Mouse (Mus musculus): Measurements from ENCODE around the gene Hoxd13. TPM values are rescaled to one million over a fixed set of nuclear protein-coding genes. Genes with fewer than 3 reads are reported as not detected.
A peak's percentile ranks its signal among the peaks of the same experiment; 100 is the strongest.

Hoxd13 gene
- polyA plus RNA-seq, 1 experiment from 2014 or later: not detected

DNA sequence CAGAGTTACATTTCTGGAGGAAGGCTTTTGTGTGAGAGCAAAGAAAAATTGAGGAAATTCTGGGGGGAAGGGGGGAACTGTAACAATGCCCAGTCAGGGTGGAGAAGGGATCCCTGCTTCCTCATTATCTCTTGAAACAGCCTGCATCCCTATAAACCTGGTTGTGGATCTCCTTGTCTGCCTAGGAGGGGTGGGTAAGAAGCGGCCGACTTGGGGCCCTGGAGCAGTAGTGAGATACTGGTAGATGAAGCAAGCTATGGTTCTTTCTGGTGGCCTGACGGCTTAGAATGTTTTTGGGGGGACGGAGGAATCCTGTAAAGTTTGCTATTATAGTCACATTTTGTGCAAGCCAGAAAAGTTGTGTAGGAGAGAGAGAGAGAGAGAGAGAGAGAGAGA lies 25.3 kb downstream of the Hoxd13 start:
- Histone ChIP-seq H3K4me1 (ENCODE audit: control insufficient read depth in 2 of 2, insufficient read depth in 2 of 2, low read length in 2 of 2) (peaks cover 0 to 7% of the 10 kb centered on the region in 2 experiments; a peak in 2 of 4 replicates), H3K9me3 (ENCODE audit: control insufficient read depth, low read length) (no peaks in the 10 kb centered on the region), H3K4me3 (ENCODE audit: control insufficient read depth in 1 of 2, insufficient read depth in 1 of 2, low read depth in 1 of 2, low read length in 2 of 2) (no peak overlapping the region), H3K9ac (ENCODE audit: low read length) (no peak overlapping the region), H3K36me3 (ENCODE audit: control insufficient read depth, insufficient read depth, low read length) (no peaks in the 10 kb centered on the region), H3K27me3 (ENCODE audit: control insufficient read depth, insufficient read depth, low read length) (peaks cover 99% of the 10 kb centered on the region), H3K4me2 (ENCODE audit: low read length) (no peak overlapping the region), H3K27ac (replicated peaks in 1 of 2; ENCODE audit: control insufficient read depth in 1 of 2, insufficient read depth in 1 of 2, low read depth in 2 of 2, low read length in 2 of 2) (no peak overlapping the region)
- 12% methylated on average over 4 of the region's 4 CpGs for WGBS
- no peak for ATAC-seq (ENCODE audit: insufficient number of reproducible peaks, insufficient read depth, low FRiP score, low read depth)

DNA sequence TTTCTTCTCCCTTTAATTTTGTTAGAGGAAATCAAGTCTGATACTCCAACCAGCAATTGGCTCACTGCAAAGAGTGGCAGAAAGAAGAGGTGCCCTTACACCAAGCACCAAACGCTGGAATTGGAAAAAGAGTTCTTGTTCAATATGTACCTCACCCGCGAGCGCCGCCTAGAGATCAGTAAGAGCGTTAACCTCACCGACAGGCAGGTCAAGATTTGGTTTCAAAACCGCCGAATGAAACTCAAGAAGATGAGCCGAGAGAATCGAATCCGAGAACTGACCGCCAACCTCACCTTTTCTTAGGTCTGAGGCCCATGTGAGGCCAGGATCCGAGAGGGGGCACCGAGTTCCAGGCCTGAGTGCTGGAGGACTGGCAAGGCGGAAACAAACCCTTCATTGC lies 26.0 kb downstream of the Hoxd13 start:
- Histone ChIP-seq H3K9me3 (ENCODE audit: control insufficient read depth, low read length) (no peaks in the 10 kb centered on the region), H3K4me1 (ENCODE audit: control insufficient read depth in 2 of 2, insufficient read depth in 2 of 2, low read length in 2 of 2) (peaks cover 0 to 7% of the 10 kb centered on the region in 2 experiments; a peak in 2 of 4 replicates), H3K9ac (ENCODE audit: low read length) (no peak overlapping the region), H3K36me3 (ENCODE audit: control insufficient read depth, insufficient read depth, low read length) (no peaks in the 10 kb centered on the region), H3K27ac (replicated peaks in 1 of 2; ENCODE audit: control insufficient read depth in 1 of 2, insufficient read depth in 1 of 2, low read depth in 2 of 2, low read length in 2 of 2) (no peak overlapping the region), H3K4me2 (ENCODE audit: low read length) (no peak overlapping the region), H3K4me3 (ENCODE audit: control insufficient read depth in 1 of 2, insufficient read depth in 1 of 2, low read depth in 1 of 2, low read length in 2 of 2) (no peak overlapping the region), H3K27me3 (ENCODE audit: control insufficient read depth, insufficient read depth, low read length) (peaks cover 99% of the 10 kb centered on the region)
- WGBS: 3% methylated on average over 16 of the region's 16 CpGs
- ATAC-seq (ENCODE audit: insufficient number of reproducible peaks, insufficient read depth, low FRiP score, low read depth): no peak

DNA sequence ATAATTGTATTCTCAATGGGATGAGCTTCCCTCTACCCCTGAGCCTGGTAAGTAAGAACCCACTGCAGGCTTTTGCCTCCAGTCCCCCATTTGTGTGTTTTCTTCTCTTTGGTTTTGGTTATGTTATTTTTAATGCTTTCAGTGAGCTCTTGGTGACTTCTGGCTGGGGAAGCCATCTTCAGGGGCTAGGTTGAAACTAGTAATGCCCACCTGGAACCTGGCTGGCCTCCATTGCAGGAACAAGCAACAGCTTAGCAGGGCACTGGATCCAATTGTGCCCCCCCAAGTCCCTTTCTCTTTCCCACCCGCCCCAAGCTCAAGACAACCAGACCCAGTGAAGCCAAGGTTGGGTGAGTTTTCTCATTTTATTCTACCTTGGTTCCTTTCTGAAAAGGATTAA lies 27.3 kb downstream of the Hoxd13 start:
- Histone ChIP-seq H3K4me3 (ENCODE audit: control insufficient read depth in 1 of 2, insufficient read depth in 1 of 2, low read depth in 1 of 2, low read length in 2 of 2) (no peak overlapping the region), H3K4me1 (ENCODE audit: control insufficient read depth in 2 of 2, insufficient read depth in 2 of 2, low read length in 2 of 2) (peaks cover 0 to 7% of the 10 kb centered on the region in 2 experiments; a peak in 2 of 4 replicates), H3K9me3 (ENCODE audit: control insufficient read depth, low read length) (no peaks in the 10 kb centered on the region), H3K27ac (replicated peaks in 1 of 2; ENCODE audit: control insufficient read depth in 1 of 2, insufficient read depth in 1 of 2, low read depth in 2 of 2, low read length in 2 of 2) (no peak overlapping the region), H3K36me3 (ENCODE audit: control insufficient read depth, insufficient read depth, low read length) (no peaks in the 10 kb centered on the region), H3K27me3 (ENCODE audit: control insufficient read depth, insufficient read depth, low read length) (peaks cover 100% of the 10 kb centered on the region), H3K9ac (ENCODE audit: low read length) (no peak overlapping the region), H3K4me2 (ENCODE audit: low read length) (no peak overlapping the region)
- no peak for ATAC-seq (ENCODE audit: insufficient number of reproducible peaks, insufficient read depth, low FRiP score, low read depth)
- WGBS: 4% methylated on average over 1 of the region's 1 CpGs

DNA sequence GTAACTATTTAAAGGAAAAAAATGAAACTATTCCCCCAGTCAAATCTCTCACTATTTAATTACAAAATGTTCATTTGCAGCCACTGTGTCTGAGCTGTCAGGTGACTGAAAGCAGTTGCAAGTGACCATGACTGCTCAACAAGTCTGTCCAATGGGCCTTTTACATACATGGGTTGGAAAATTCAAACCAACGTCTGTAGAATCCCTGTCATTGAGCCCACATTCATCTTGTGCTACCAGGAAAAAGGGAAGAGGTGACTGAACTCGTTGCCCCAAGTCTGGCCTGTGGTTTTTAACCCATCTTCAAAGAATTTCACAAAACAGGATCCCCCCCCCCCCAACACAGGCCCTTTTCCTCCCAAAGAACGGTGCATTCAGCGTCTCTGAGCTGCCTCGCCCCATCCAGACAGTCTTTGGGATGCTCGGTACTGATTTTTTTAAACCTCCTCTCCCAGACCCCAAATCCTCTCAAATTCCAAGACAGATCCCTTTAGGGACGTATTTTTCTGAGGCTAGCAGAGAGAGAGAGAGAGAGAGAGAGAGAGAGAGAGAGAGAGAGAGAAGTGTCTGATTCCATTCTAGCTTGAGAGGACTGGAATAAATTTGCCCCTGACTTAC lies 27.8 kb downstream of the Hoxd13 start:
- peaks cover 0 to 7% of the 10 kb centered on the region in 2 experiments; a peak in 2 of 4 replicates for H3K4me1 ChIP-seq (ENCODE audit: control insufficient read depth in 2 of 2, insufficient read depth in 2 of 2, low read length in 2 of 2)
- no peak overlapping the region for H3K9ac ChIP-seq (ENCODE audit: low read length)
- no peak for ATAC-seq (ENCODE audit: insufficient number of reproducible peaks, insufficient read depth, low FRiP score, low read depth)
- no peak overlapping the region for H3K27ac ChIP-seq (replicated peaks in 1 of 2; ENCODE audit: control insufficient read depth in 1 of 2, insufficient read depth in 1 of 2, low read depth in 2 of 2, low read length in 2 of 2)
- WGBS: 4% methylated on average over 7 of the region's 7 CpGs
- H3K4me3 ChIP-seq (ENCODE audit: control insufficient read depth in 1 of 2, insufficient read depth in 1 of 2, low read depth in 1 of 2, low read length in 2 of 2): no peak overlapping the region
- H3K27me3 ChIP-seq (ENCODE audit: control insufficient read depth, insufficient read depth, low read length): peaks cover 100% of the 10 kb centered on the region
- H3K9me3 ChIP-seq (ENCODE audit: control insufficient read depth, low read length): no peaks in the 10 kb centered on the region
- no peaks in the 10 kb centered on the region for H3K36me3 ChIP-seq (ENCODE audit: control insufficient read depth, insufficient read depth, low read length)
- no peak overlapping the region for H3K4me2 ChIP-seq (ENCODE audit: low read length)

DNA sequence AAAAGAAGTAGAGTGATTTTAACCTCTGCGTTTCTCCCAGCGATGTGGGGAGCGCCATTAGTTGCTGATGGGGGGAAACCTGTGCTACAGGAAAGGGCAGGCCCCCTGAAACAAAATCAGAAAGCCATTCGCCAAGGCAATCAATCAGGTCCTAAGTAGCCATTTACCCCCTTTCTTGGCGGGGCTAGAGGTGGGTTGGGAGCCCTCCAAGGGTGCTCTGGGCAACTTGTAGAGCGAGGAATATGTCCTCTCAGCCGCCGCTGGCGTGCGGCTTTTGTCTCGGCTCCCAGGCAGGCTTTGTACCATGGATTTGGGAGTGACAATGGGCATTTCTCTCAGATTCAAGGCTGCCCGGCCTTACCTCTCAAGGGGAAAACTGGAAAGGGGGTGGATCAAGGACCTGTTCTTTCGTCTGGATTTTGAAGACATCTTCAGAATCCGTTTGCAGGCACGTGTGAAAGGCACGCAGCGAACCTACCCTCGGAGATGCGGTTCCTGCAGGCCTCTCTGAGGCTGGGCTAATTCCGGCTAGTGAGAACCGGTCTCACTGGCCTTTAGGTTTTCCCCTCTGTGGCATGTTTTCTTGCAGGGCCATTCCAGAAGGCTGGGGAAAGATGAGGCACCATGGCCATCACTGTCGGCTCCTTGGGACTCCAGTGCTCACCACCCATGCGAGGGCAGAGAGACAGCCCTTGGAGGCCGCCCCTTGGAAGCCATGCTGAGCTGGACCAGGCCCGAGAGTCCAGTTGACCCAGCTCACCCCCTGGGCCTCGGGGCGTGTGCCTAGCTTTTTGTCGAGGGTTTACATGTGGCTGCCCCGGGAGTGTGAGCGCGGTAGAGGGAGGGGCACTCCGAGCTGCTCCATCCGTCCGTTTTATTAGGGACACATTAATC lies 28.6 kb downstream of the Hoxd13 start:
- ATAC-seq (ENCODE audit: insufficient number of reproducible peaks, insufficient read depth, low FRiP score, low read depth): no peak
- H3K4me3 ChIP-seq (ENCODE audit: control insufficient read depth in 1 of 2, insufficient read depth in 1 of 2, low read depth in 1 of 2, low read length in 2 of 2): no peak overlapping the region
- H3K27me3 ChIP-seq (ENCODE audit: control insufficient read depth, insufficient read depth, low read length): peaks cover 100% of the 10 kb centered on the region
- no peak overlapping the region for H3K9ac ChIP-seq (ENCODE audit: low read length)
- no peaks in the 10 kb centered on the region for H3K36me3 ChIP-seq (ENCODE audit: control insufficient read depth, insufficient read depth, low read length)
- no peaks in the 10 kb centered on the region for H3K9me3 ChIP-seq (ENCODE audit: control insufficient read depth, low read length)
- H3K4me1 ChIP-seq (ENCODE audit: control insufficient read depth in 2 of 2, insufficient read depth in 2 of 2, low read length in 2 of 2): peaks cover 0 to 7% of the 10 kb centered on the region in 2 experiments; a peak in 2 of 4 replicates
- no peak overlapping the region for H3K27ac ChIP-seq (replicated peaks in 1 of 2; ENCODE audit: control insufficient read depth in 1 of 2, insufficient read depth in 1 of 2, low read depth in 2 of 2, low read length in 2 of 2)
- whole genome bisulfite sequencing: 3% methylated on average over 34 of the region's 34 CpGs
- H3K4me2 ChIP-seq (ENCODE audit: low read length): no peak overlapping the region

DNA sequence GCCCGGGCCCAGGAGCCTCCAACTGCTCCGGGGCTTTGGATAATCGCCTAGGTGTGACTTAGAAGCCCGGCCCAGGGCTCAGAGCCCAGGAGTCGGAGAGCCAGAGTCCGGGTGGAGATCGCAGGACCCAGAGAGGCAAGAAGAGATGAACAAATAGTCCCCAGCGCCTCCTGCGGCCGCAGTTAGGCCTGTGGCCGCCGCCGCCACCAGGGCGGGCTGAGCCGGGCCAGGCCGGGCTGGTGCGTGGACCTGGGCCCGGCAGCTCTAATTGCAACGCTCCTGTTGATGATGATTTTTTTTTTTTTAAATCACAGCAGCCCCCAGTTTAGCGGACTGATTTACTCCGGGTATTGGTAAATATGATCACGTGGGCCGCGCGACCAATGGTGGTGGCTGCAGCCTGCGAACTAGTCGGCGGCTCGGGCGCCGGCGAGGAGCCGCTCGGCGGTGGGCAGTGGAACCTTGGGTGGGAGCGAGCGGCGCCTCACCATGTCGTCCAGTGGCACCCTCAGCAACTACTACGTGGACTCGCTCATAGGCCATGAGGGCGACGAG lies 29.5 kb downstream of the Hoxd13 start, which contains the start of gene Hoxd9:
Gene Hoxd9 (plus strand): TSS at position 161 of the 555 bp plus-strand sequence.
- H3K36me3 ChIP-seq (ENCODE audit: control insufficient read depth, insufficient read depth, low read length): no peaks in the 10 kb centered on the region
- H3K27ac ChIP-seq (replicated peaks in 1 of 2; ENCODE audit: control insufficient read depth in 1 of 2, insufficient read depth in 1 of 2, low read depth in 2 of 2, low read length in 2 of 2): no peak within 1 kb of the TSS
- H3K27me3 ChIP-seq (ENCODE audit: control insufficient read depth, insufficient read depth, low read length): peaks cover 99% of the 10 kb centered on the region
- peak within 1 kb of the TSS; percentile 69 for H3K4me2 ChIP-seq (ENCODE audit: low read length)
- no peak; the same call in 1 of the 2 replicates for ATAC-seq (ENCODE audit: insufficient number of reproducible peaks, insufficient read depth, low FRiP score, low read depth)
- under 1% methylated on average over 43 of the region's 43 CpGs for WGBS
- H3K9me3 ChIP-seq (ENCODE audit: control insufficient read depth, low read length): no peaks in the 10 kb centered on the region
- peaks cover 0 to 7% of the 10 kb centered on the region in 2 experiments; a peak in 2 of 4 replicates for H3K4me1 ChIP-seq (ENCODE audit: control insufficient read depth in 2 of 2, insufficient read depth in 2 of 2, low read length in 2 of 2)
- peak within 1 kb of the TSS; percentile 31 to 42 for H3K4me3 ChIP-seq (ENCODE audit: control insufficient read depth in 1 of 2, insufficient read depth in 1 of 2, low read depth in 1 of 2, low read length in 2 of 2)
- H3K9ac ChIP-seq (ENCODE audit: low read length): no peak within 1 kb of the TSS

DNA sequence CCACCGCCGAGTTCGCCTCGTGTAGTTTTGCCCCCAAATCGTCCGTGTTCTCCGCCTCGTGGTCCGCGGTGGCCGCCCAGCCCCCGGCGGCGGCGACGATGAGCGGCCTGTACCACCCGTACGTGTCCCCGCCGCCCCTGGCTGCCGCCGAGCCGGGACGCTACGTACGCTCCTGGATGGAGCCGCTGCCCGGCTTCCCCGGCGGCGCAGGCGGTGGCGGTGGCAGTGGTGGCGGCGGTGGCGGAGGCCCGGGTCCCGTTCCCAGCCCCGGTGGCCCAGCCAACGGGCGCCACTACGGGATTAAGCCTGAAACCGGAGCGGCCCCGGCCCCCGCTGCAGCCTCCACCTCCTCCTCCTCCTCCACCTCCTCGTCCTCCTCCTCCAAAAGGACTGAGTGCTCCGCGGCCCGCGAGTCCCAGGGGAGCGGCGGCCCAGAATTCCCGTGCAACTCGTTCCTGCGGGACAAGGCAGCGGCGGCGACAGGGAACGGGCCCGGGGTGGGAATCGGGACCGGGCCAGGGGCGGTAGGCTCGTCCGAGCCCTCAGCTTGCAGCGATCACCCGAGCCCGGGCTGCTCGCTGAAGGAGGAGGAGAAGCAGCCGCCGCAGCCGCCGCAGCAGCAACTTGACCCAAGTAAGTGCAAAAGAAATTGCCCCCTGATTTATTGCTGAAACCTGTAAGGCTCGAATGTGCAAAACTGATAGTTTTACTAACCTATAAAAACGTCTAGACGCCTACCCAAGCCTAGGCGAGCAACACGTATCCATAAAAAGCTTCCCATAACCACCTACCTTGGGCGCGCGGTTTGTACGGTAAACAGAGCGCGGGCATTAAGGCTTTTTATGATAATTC lies 30.3 kb downstream of the Hoxd13 start:
- no peak for ATAC-seq (ENCODE audit: insufficient number of reproducible peaks, insufficient read depth, low FRiP score, low read depth)
- Histone ChIP-seq H3K36me3 (ENCODE audit: control insufficient read depth, insufficient read depth, low read length) (no peaks in the 10 kb centered on the region), H3K27me3 (ENCODE audit: control insufficient read depth, insufficient read depth, low read length) (peaks cover 99% of the 10 kb centered on the region), H3K4me2 (ENCODE audit: low read length) (peak overlapping the region; percentile 69), H3K27ac (replicated peaks in 1 of 2; ENCODE audit: control insufficient read depth in 1 of 2, insufficient read depth in 1 of 2, low read depth in 2 of 2, low read length in 2 of 2) (no peak overlapping the region), H3K9ac (ENCODE audit: low read length) (no peak overlapping the region), H3K4me1 (ENCODE audit: control insufficient read depth in 2 of 2, insufficient read depth in 2 of 2, low read length in 2 of 2) (peaks cover 0 to 7% of the 10 kb centered on the region in 2 experiments; a peak in 2 of 4 replicates), H3K9me3 (ENCODE audit: control insufficient read depth, low read length) (no peaks in the 10 kb centered on the region), H3K4me3 (ENCODE audit: control insufficient read depth in 1 of 2, insufficient read depth in 1 of 2, low read depth in 1 of 2, low read length in 2 of 2) (peak overlapping the region; percentile 31 to 42)
- WGBS: under 1% methylated on average over 77 of the region's 86 CpGs
